Mouse (Mus musculus): Measurements from ENCODE around the gene Eva1b.

DNA sequence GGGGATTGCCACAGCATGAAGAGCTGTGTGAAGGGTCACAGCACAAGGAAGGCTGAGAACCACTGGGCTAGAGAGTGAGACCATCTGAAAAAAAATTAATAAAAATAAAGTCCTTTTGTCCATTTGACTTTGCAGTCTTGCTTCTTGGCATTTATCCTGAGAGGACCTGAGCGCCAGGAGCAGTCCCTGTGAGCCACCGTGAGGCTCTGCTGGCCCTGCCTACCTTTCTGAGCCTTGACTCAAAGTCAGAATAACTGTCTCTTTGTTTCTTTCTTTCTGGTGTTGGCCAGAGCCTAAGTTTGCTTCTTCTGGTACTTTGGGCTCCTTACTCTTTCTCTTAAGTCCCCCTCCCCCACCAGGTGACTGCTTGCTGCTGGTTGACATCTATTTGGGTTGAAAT is 27.0 kb upstream of the Eva1b start:
- TF ChIP-seq POLR2A (IDR thresholded peaks at IDR 0.05; ENCODE audit: borderline replicate concordance, insufficient read depth, low read length) = no peak
- TF ChIP-seq CTCF (IDR thresholded peaks at IDR 0.05; ENCODE audit: borderline replicate concordance, insufficient read depth, low read depth, low read length) = no peak

Measured in cerebellum, adult 2 months (tissue).